Mouse (Mus musculus): ENCODE results near the gene Dnah14. TPM values are rescaled to one million over a fixed set of nuclear protein-coding genes. Genes with fewer than 3 reads are reported as not detected.
A peak's percentile ranks its signal among the peaks of the same experiment; 100 is the strongest.

The Dnah14 gene
- polyA plus RNA-seq, 1 experiment from 2014 or later, result 1.4 TPM

DNA sequence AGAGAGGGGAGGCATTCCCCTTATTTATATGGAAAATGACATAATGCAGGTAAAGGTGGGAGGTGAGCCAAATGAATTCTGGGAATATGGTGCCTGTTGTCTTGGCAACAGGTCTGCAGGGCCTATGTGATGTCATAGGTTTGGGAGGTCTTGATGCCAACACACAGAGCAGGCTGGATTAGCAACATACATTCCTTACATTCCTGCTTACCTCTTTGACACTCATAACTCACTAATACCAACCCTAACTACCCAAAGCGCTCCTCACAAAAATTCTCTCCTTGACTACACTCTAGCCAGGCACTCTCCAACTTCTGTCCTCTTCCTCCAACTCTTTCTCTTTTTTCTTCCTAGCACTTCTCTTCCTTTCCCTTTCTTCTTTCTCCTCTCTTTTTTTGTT, 271.9 kb downstream of the Dnah14 start:
- ATAC-seq (replicated peaks; ENCODE audit: low FRiP score), result no peak
- H3K36me3 ChIP-seq, result no peaks in the 10 kb centered on the region
- 79% methylated on average over 1 of the region's 1 CpGs for WGBS
- H3K4me3 ChIP-seq (replicated peaks), result no peak overlapping the region
- H3K4me1 ChIP-seq, result peaks cover 9% of the 10 kb centered on the region
- no peak overlapping the region for H3K9ac ChIP-seq
- H3K9me3 ChIP-seq (replicated peaks), result no peaks in the 10 kb centered on the region
- H3K4me2 ChIP-seq, result no peak overlapping the region
- H3K27ac ChIP-seq, result no peak overlapping the region
- 0 out of 2 replicates have a peak, but pooled peaks cover 3% of the 10 kb centered on the region for H3K27me3 ChIP-seq

DNA sequence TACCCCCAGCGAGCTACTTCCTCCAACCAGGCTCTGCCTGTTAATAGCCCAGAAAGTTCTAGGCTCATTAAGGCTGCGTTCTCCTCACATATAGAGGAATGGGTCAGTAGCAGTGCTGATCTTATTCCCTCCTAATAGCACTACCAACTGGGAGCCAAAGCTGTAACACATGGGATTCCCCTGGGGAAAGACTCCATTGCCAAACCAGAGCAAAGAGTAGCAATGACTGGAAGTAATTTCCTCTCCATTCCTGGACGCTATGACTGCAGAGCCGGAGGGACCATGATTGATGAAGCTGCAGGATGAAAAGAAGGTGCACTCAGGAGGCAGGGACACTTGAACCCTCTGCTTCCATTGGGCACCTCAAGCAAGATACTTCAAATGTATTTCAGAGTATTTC, 274.1 kb downstream of the Dnah14 start:
- WGBS, result 74% methylated on average over 4 of the region's 4 CpGs
- no peak for ATAC-seq (replicated peaks; ENCODE audit: low FRiP score)

DNA sequence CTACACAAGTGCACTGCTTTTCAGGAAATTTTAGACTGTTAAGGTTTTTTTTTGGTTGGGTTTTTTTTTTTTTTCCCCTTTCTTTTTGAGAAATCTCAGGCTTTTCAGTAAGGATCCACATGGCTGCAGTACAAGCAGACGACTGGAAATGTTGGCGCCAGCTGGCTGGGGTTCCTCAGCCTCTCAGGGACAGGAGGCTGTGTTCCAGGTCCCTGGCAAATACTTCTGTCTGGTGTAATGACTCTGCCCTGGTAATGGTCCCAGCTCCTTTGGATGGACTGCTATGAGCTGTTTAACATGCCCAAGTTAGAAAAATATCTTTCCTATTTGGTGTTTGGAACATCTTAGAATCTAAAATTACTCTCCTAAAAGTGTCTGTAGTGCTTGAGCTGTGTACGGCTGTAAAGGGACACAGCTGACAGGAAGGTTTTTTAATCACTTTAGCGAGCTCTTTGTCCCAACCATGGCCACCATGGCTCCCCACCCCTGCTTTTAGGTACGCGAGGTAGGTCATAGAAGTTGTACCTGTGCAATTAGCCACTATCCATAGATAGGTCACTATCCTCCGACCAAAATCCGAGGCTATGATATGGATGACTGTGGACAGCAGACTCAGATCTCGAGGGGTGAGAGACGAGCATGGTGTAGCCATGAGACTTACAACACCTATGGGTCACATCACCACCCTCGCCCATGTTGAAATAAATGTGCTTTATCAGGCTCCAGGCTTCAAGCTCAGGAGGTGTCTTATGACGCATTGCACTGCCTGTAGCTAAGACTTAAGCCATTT, 275.4 kb downstream of the Dnah14 start:
- Histone ChIP-seq H3K36me3 (no peaks in the 10 kb centered on the region), H3K4me1 (peaks cover 11% of the 10 kb centered on the region), H3K9me3 (replicated peaks) (no peaks in the 10 kb centered on the region), H3K4me2 (peak overlapping the region; percentile 62; the same call in 1 of the 2 replicates), H3K27me3 (0 out of 2 replicates have a peak, but pooled peaks cover 3% of the 10 kb centered on the region), H3K4me3 (replicated peaks) (no peak overlapping the region), H3K27ac (no peak overlapping the region), H3K9ac (no peak overlapping the region)
- no peak for ATAC-seq (replicated peaks; ENCODE audit: low FRiP score)
- WGBS, result 88% methylated on average over 12 of the region's 12 CpGs

More for the DNA sequence above, 274.1 kb downstream of the Dnah14 start:
- no peak overlapping the region for H3K27ac ChIP-seq
- no peaks in the 10 kb centered on the region for H3K36me3 ChIP-seq
- H3K9me3 ChIP-seq (replicated peaks), result no peaks in the 10 kb centered on the region
- 0 out of 2 replicates have a peak, but pooled peaks cover 3% of the 10 kb centered on the region for H3K27me3 ChIP-seq
- H3K4me3 ChIP-seq (replicated peaks), result no peak overlapping the region
- no peak overlapping the region for H3K4me2 ChIP-seq
- H3K9ac ChIP-seq, result no peak overlapping the region
- peaks cover 11% of the 10 kb centered on the region for H3K4me1 ChIP-seq

DNA sequence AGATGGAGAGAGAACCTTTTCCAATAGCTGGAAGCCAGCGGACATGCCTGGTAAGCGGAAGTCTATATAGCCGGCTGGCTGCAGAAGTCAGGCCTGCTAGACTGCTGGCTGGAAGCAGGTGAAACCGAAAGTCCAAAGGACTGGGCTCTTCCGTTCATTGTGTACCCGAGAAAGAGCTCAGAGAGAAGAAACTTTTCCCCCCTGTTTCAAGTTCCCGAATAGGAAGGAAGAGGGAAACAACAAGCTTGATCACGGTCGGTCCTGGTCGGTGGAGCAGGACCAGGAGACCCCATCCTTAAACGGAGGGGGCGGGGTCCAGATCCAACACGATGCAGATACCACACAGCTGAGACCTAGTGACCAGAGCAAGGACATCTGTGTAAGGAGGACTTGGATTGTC, 276.1 kb downstream of the Dnah14 start:
- Histone ChIP-seq H3K4me1 (peaks cover 11% of the 10 kb centered on the region), H3K27ac (peak overlapping the region; percentile 73), H3K9me3 (replicated peaks) (no peaks in the 10 kb centered on the region; the same call in 1 of the 2 replicates), H3K4me2 (peak overlapping the region; percentile 62), H3K9ac (no peak overlapping the region), H3K4me3 (replicated peaks) (peak overlapping the region; percentile 19; the same call in 1 of the 2 replicates), H3K36me3 (no peaks in the 10 kb centered on the region), H3K27me3 (0 out of 2 replicates have a peak, but pooled peaks cover 3% of the 10 kb centered on the region)
- peak; percentile 63; the same call in 1 of the 2 replicates for ATAC-seq (replicated peaks; ENCODE audit: low FRiP score)
- 39% methylated on average over 13 of the region's 13 CpGs for WGBS

DNA sequence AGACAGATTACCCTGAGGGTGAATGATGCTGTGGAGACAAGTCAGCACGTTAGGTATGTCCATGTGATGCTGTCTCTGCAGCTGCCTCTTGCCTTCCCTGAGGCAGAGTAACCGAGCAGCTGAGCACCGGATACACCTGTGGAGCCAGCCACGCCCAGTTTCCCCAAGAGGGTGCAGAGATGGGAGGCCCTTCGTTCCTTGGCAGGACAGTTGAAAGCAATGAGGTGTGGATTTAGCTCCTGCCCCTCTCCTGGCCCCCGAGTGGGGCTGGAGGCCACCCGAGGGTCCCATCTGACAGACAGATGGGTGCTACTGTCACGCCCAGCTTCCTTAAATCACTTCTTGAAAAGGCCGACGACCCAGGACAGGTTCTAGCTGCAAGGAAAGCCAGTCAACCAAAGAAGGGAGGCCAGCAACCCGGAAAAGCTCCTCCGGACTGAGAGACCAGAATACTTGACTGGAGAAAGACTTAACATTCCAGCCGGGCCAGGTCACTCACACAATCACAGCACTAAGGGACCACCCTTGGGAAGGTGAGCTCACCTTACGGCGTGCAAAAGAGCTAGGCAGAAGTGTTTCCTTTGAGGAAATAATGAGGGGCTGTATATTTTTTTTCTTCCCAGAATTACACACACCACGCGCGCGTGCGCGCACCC, 276.9 kb downstream of the Dnah14 start:
- 0 out of 2 replicates have a peak overlapping the region, but pooled peaks have one; percentile 6 for H3K9ac ChIP-seq

DNA sequence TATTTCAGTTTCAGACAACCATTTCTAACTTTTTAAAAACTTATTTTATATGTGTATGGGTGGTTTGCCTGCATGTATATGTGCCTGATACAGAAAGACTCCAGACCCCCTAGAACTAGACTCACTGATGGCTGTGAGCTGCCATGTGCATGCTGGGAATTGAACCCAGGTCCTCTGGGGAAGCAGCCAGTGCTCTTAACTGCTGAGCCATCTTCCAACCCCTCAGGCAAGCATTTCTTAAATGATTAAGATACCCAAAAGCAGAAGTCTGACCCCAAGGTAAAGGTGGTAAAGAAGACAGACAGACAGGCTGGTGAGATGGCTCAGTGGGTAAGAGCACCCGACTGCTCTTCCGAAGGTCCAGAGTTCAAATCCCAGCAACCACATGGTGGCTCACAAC, 278.5 kb downstream of the Dnah14 start:
- WGBS, result 95% methylated on average over 2 of the region's 2 CpGs
- no peak for ATAC-seq (replicated peaks; ENCODE audit: low FRiP score)
- Histone ChIP-seq H3K4me3 (replicated peaks) (no peak overlapping the region), H3K27me3 (0 out of 2 replicates have a peak, but pooled peaks cover 3% of the 10 kb centered on the region), H3K27ac (no peak overlapping the region), H3K4me1 (peaks cover 11% of the 10 kb centered on the region), H3K9ac (no peak overlapping the region), H3K4me2 (no peak overlapping the region), H3K9me3 (replicated peaks) (no peaks in the 10 kb centered on the region; the same call in 1 of the 2 replicates), H3K36me3 (no peaks in the 10 kb centered on the region)

More for the DNA sequence above, 276.9 kb downstream of the Dnah14 start:
- peak; percentile 74 for ATAC-seq (replicated peaks; ENCODE audit: low FRiP score)
- WGBS, result 5% methylated on average over 19 of the region's 21 CpGs
- no peaks in the 10 kb centered on the region; the same call in 1 of the 2 replicates for H3K9me3 ChIP-seq (replicated peaks)
- H3K4me3 ChIP-seq (replicated peaks), result peak overlapping the region; percentile 24
- H3K4me2 ChIP-seq, result peak overlapping the region; percentile 62
- H3K36me3 ChIP-seq, result no peaks in the 10 kb centered on the region
- peak overlapping the region; percentile 73 for H3K27ac ChIP-seq
- H3K4me1 ChIP-seq, result peaks cover 11% of the 10 kb centered on the region
- H3K27me3 ChIP-seq, result 0 out of 2 replicates have a peak, but pooled peaks cover 3% of the 10 kb centered on the region

DNA sequence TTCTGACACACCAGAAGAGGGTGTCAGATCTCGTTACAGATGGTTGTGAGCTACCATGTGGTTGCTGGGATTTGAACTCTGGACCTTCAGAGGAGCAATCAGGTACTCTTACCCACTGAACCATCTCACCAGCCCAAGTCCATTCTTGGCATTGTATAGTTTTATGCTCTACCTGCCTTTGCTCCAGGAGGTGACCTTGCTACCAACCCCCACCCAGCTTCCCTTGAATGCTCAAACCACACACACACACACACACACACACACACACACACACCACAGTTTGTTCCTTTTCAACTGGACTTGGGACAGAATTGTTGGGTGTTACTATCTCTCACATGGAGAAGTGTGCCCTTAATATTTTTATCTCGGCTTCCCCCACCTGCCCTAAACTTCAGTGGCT, 280.0 kb downstream of the Dnah14 start:
- peaks cover 17% of the 10 kb centered on the region for H3K4me1 ChIP-seq
- no peak overlapping the region for H3K27ac ChIP-seq
- 0 out of 2 replicates have a peak, but pooled peaks cover 3% of the 10 kb centered on the region for H3K27me3 ChIP-seq
- H3K4me3 ChIP-seq (replicated peaks), result no peak overlapping the region
- no peaks in the 10 kb centered on the region; the same call in 1 of the 2 replicates for H3K9me3 ChIP-seq (replicated peaks)
- no peak overlapping the region for H3K9ac ChIP-seq
- H3K36me3 ChIP-seq, result no peaks in the 10 kb centered on the region
- no peak for ATAC-seq (replicated peaks; ENCODE audit: low FRiP score)
- 88% methylated on average over 2 of the region's 2 CpGs for WGBS
- H3K4me2 ChIP-seq, result no peak overlapping the region

DNA sequence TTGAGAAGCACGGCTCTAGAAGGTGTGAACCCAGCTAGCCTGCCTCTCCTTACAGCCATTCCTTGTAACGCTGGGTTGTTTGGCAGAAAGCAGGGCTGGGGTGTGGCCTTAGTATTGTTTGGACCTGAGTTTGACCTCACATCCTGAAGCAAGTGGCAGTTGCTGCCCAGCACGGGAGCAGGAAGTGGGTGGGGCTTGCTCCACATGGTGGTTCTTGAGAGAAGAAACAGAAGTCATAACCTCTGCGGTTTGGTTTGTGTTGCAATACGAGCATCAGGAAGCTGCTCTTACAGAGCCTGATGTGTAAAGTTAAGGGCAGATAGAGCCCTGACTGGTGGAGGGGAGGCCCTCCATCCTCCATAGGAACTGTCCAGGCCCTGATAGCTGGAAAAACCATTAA, 284.3 kb downstream of the Dnah14 start:
- peaks cover 6% of the 10 kb centered on the region for H3K4me1 ChIP-seq
- ATAC-seq (replicated peaks; ENCODE audit: low FRiP score), result peak; percentile 57
- 8% methylated on average over 5 of the region's 5 CpGs for WGBS

DNA sequence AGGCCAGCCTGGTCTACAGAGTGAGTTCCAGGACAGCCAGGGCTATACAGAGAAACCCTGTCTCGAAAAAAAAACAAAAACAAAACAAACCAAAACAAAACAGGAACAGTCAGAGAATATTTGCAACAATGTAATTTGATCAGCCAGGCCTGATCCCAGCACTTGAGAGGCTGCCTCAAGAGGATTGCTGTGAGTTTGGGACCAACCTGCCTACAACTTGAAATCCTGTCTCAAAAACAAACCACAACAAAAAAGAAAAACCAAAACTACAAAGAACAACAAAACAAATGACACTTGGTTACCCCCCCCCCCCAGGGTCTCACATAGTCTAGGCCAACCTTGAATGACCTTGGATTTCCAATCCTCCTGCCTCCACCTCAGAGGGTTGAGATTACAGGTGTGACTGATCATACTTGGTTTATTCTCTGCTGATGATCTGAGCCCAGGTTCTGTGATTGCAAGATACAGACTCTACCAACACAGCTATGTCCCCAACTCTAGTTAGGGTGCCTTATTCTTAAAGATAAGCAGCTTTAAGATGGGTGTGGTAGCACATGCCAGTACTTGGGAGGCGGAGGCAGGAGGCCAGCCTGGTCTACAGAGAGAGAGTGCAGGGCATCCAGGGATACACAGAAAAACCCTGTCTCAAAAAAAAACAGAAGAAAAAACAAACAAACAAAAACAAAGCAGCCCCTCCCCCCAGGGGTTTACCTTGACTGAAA, 285.0 kb downstream of the Dnah14 start:
- peak overlapping the region; percentile 58 for H3K27ac ChIP-seq
- H3K9me3 ChIP-seq (replicated peaks), result no peaks in the 10 kb centered on the region; the same call in 1 of the 2 replicates
- no peaks in the 10 kb centered on the region for H3K36me3 ChIP-seq
- peaks cover 6% of the 10 kb centered on the region for H3K4me1 ChIP-seq
- H3K9ac ChIP-seq, result no peak overlapping the region
- H3K4me3 ChIP-seq (replicated peaks), result no peak overlapping the region
- WGBS, result 73% methylated on average over 2 of the region's 2 CpGs
- no peaks in the 10 kb centered on the region for H3K27me3 ChIP-seq
- no peak overlapping the region for H3K4me2 ChIP-seq
- ATAC-seq (replicated peaks; ENCODE audit: low FRiP score), result no peak

More for the DNA sequence above, 284.3 kb downstream of the Dnah14 start:
- Histone ChIP-seq H3K9ac (no peak overlapping the region), H3K27ac (peak overlapping the region; percentile 58), H3K36me3 (no peaks in the 10 kb centered on the region), H3K9me3 (replicated peaks) (no peaks in the 10 kb centered on the region; the same call in 1 of the 2 replicates), H3K27me3 (no peaks in the 10 kb centered on the region), H3K4me2 (no peak overlapping the region), H3K4me3 (replicated peaks) (no peak overlapping the region)

DNA sequence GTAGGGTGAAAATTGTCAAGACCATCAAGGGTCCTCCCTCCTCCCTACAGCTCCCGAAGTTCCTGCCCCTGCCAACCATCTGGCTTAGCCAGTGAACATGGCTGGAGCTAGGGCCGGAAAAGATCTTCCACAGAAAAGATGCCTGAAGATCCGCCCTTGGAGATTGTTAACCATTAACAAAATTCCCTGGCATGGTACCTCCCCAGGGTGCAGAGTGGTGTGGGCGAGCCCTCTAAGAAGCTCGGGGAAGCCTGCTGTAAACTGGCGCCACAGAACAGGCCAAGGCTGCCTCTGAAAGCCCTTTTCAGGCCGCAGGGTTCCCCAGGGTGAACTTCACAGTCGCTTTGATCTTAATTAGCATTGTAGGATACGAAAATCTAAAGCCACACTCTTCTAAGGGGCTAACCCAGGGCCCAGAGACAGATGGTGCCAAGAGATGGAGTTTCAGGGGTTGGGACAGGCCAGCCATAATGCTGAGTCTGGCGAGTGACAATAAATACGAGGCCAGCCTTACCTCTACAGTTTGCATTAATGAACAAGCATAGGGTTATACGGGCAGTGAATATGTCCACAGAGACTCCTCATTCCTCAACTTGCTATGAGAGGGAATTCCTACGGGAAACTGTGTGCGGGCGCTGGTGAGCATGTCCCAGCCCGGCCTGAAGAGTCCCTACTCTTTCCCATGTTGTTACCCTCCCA, 286.5 kb downstream of the Dnah14 start:
- no peaks in the 10 kb centered on the region for H3K36me3 ChIP-seq
- no peak overlapping the region for H3K4me3 ChIP-seq (replicated peaks)
- H3K27me3 ChIP-seq, result no peaks in the 10 kb centered on the region
- H3K9me3 ChIP-seq (replicated peaks), result no peaks in the 10 kb centered on the region
- no peak overlapping the region for H3K27ac ChIP-seq
- 59% methylated on average over 16 of the region's 16 CpGs for WGBS
- no peak overlapping the region for H3K4me2 ChIP-seq
- no peak overlapping the region for H3K9ac ChIP-seq
- peaks cover 6% of the 10 kb centered on the region for H3K4me1 ChIP-seq
- ATAC-seq (replicated peaks; ENCODE audit: low FRiP score), result no peak

DNA sequence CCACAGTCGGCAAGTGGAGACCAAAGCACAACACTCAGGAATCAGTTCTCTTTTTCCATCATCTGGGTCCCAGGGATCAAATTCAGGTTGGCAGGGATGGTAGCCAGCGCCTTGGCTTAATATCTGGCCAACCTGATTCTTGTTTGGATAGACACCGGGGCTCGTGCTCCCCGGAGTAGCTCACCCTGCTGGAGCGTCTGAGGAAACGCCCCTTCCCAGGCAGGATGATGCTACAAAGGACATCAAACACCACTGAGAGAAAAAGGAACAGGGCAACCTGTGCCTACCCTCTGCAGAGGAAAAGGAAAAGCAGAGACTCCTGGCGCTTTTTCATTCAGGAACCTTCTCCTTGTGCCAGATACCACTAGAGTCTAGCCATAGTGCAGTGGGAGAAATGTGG, 287.1 kb downstream of the Dnah14 start:
- no peaks in the 10 kb centered on the region for H3K27me3 ChIP-seq
- H3K4me3 ChIP-seq (replicated peaks), result no peak overlapping the region
- no peaks in the 10 kb centered on the region for H3K9me3 ChIP-seq (replicated peaks)
- H3K36me3 ChIP-seq, result no peaks in the 10 kb centered on the region
- 31% methylated on average over 8 of the region's 8 CpGs for WGBS
- ATAC-seq (replicated peaks; ENCODE audit: low FRiP score), result no peak
- H3K27ac ChIP-seq, result no peak overlapping the region
- H3K9ac ChIP-seq, result no peak overlapping the region
- H3K4me2 ChIP-seq, result no peak overlapping the region
- peaks cover 6% of the 10 kb centered on the region for H3K4me1 ChIP-seq
